Mouse (Mus musculus) central nervous system, embryonic 14 days (tissue): ENCODE results near the gene Camsap2. TPM values are rescaled to one million over a fixed set of nuclear protein-coding genes. Genes with fewer than 3 reads are reported as not detected.

Experiments used
- polyA plus RNA-seq: library from polyadenylated mRNA; depleted of rRNA; stranded (reverse); fragments of >200 nt; gene quantifications from 2 replicates; pipeline ENCODE4 v1.2.3, GENCODE M21; 2012; rRNA removed

Gene Camsap2
- polyA plus RNA-seq = 43.1 and 49.6 TPM in 2 replicates

GRCm38 (mm10) chr1:136345454-136346372, at the start of gene Camsap2:
TSS of gene Camsap2 (minus strand) at chr1:136346104.

GRCm38 (mm10) chr1:136260635-136261238, 85.2 kb downstream of the Camsap2 start, which contains the start of gene Gpr25:
TSS of gene Gpr25 (minus strand) at chr1:136260873.

GRCm38 (mm10) chr1:136233892-136234594, 111.9 kb downstream of the Camsap2 start, which contains the start of gene Inava:
TSS of gene Inava (minus strand) at chr1:136234264.

Other genes with a start within 250 kb of the Camsap2 start
- 120 and 146 TPM in 2 replicates for gene Kif21b, start 214.7 kb downstream of the Camsap2 start, polyA plus RNA-seq
- 0.51 and 0.93 TPM in 2 replicates for gene Mroh3, start 133.3 kb downstream of the Camsap2 start, polyA plus RNA-seq
- gene Inava, start 111.8 kb downstream of the Camsap2 start, polyA plus RNA-seq = 9.0 and 9.3 TPM in 2 replicates
- 2.0 and 2.3 TPM in 2 replicates for gene Gpr25, start 85.2 kb downstream of the Camsap2 start, polyA plus RNA-seq
- 11.7 and 12.6 TPM in 2 replicates for gene Ddx59, start 69.2 kb upstream of the Camsap2 start, polyA plus RNA-seq
- gene Kif14, start 120.2 kb upstream of the Camsap2 start, polyA plus RNA-seq = 2.9 and 3.4 TPM in 2 replicates